Mouse (Mus musculus): ENCODE data around the gene Mrpl37. TPM values are rescaled to one million over a fixed set of nuclear protein-coding genes. Genes with fewer than 3 reads are reported as not detected.

Gene Mrpl37
- polyA plus RNA-seq, 1 experiment = 76.4 TPM

GRCm38 (mm10) chr4:107020287-107021000, 46.2 kb downstream of the Mrpl37 start:
- no peak for DNase-seq (ENCODE audit: extremely low spot score in 1 of 2, low spot score in 1 of 2)

GRCm38 (mm10) chr4:107019027-107019426, 47.6 kb downstream of the Mrpl37 start:
- peak; percentile 42 to 77 for DNase-seq (ENCODE audit: extremely low spot score in 1 of 2, low spot score in 1 of 2)

- no peak for DNase-seq (ENCODE audit: extremely low spot score in 1 of 2, low spot score in 1 of 2)
Measured at GRCm38 (mm10) chr4:107018521-107018920, 48.1 kb downstream of the Mrpl37 start.

GRCm38 (mm10) chr4:107017257-107017656, 49.4 kb downstream of the Mrpl37 start:
- DNase-seq (ENCODE audit: extremely low spot score in 1 of 2, low spot score in 1 of 2) = no peak

- DNase-seq (ENCODE audit: extremely low spot score in 1 of 2, low spot score in 1 of 2) = no peak
Measured at GRCm38 (mm10) chr4:107015971-107016511, 50.6 kb downstream of the Mrpl37 start.

GRCm38 (mm10) chr4:107013817-107014260, 52.8 kb downstream of the Mrpl37 start:
- no peak for DNase-seq (ENCODE audit: extremely low spot score in 1 of 2, low spot score in 1 of 2)

- DNase-seq (ENCODE audit: extremely low spot score in 1 of 2, low spot score in 1 of 2) = no peak
Measured at GRCm38 (mm10) chr4:107013119-107013816, 53.4 kb downstream of the Mrpl37 start.

- DNase-seq (ENCODE audit: extremely low spot score in 1 of 2, low spot score in 1 of 2) = no peak
Measured at GRCm38 (mm10) chr4:107012574-107012973, 54.1 kb downstream of the Mrpl37 start.

- DNase-seq (ENCODE audit: extremely low spot score in 1 of 2, low spot score in 1 of 2) = no peak
Measured at GRCm38 (mm10) chr4:107012005-107012478, 54.6 kb downstream of the Mrpl37 start.

GRCm38 (mm10) chr4:107011325-107012004, 55.2 kb downstream of the Mrpl37 start:
- no peak for DNase-seq (ENCODE audit: extremely low spot score in 1 of 2, low spot score in 1 of 2)

- no peak for DNase-seq (ENCODE audit: extremely low spot score in 1 of 2, low spot score in 1 of 2)
Measured at GRCm38 (mm10) chr4:107009548-107009947, 57.1 kb downstream of the Mrpl37 start.

- DNase-seq (ENCODE audit: extremely low spot score in 1 of 2, low spot score in 1 of 2) = no peak
Measured at GRCm38 (mm10) chr4:107008161-107008560, 58.5 kb downstream of the Mrpl37 start.

- no peak for DNase-seq (ENCODE audit: extremely low spot score in 1 of 2, low spot score in 1 of 2)
Measured at GRCm38 (mm10) chr4:107007359-107007758, 59.3 kb downstream of the Mrpl37 start.

- no peak for DNase-seq (ENCODE audit: extremely low spot score in 1 of 2, low spot score in 1 of 2)
Measured at GRCm38 (mm10) chr4:107006807-107007206, 59.9 kb downstream of the Mrpl37 start.

- DNase-seq (ENCODE audit: extremely low spot score in 1 of 2, low spot score in 1 of 2) = no peak
Measured at GRCm38 (mm10) chr4:107006229-107006628, 60.4 kb downstream of the Mrpl37 start.

Other genes with a start within 250 kb of the Mrpl37 start
- gene Ssbp3, start 156.2 kb downstream of the Mrpl37 start, polyA plus RNA-seq (2012; rRNA removed) = 92.7 and 95.6 TPM in 2 replicates
- 5.0 and 7.8 TPM in 2 replicates for gene Cyb5rl, start 120 bp upstream of the Mrpl37 start, polyA plus RNA-seq (2012; rRNA removed)
- gene Cdcp2, start 30.0 kb upstream of the Mrpl37 start, polyA plus RNA-seq (2012; rRNA removed) = 0.06 TPM in 1 of 2 replicates, not detected in the other
- gene Tmem59, start 111.5 kb upstream of the Mrpl37 start, polyA plus RNA-seq (2012; rRNA removed) = 224 and 231 TPM in 2 replicates
- gene Tceanc2, start 112.2 kb upstream of the Mrpl37 start, polyA plus RNA-seq (2012; rRNA removed) = 7.2 and 8.1 TPM in 2 replicates
- 0.10 TPM in 1 of 2 replicates, not detected in the other for gene Ldlrad1, start 142.3 kb upstream of the Mrpl37 start, polyA plus RNA-seq (2012; rRNA removed)
- 20.6 and 21.8 TPM in 2 replicates for gene Lrrc42, start 186.7 kb upstream of the Mrpl37 start, polyA plus RNA-seq (2012; rRNA removed)
- 18.2 and 19.0 TPM in 2 replicates for gene Hspb11, start 186.7 kb upstream of the Mrpl37 start, polyA plus RNA-seq (2012; rRNA removed)
- not detected in 2 replicates for gene Dio1, start 240.3 kb upstream of the Mrpl37 start, polyA plus RNA-seq (2012; rRNA removed)
- 43.2 and 48.8 TPM in 2 replicates for gene Yipf1, start 247.5 kb upstream of the Mrpl37 start, polyA plus RNA-seq (2012; rRNA removed)

Measured in frontal cortex, adult 2 months (tissue).